Mouse (Mus musculus) ES-Bruce4 (cell line): ENCODE measurements at regions not wholly inside any gene's neighbourhood (a gene's known extent, or its start where the extent isn't known, plus 50 kb on each side); places are given as distances from the start of the nearest gene placed in this dataset.

Experiments used
- CTCF ChIP-seq: IDR thresholded peaks from one replicate; pipeline ENCODE4 v1.8.1; 2011; ENCODE audit warnings: low read depth, low read length
- EP300 ChIP-seq: IDR thresholded peaks from 2 replicates; pipeline ENCODE4 v1.6.1; 2011; ENCODE audit warnings: low read depth, low read length; ENCODE audit not compliant: insufficient read depth
- POLR2A ChIP-seq: IDR thresholded peaks from one replicate; pipeline ENCODE4 v1.8.1; 2011; ENCODE audit warnings: low read length; ENCODE audit not compliant: insufficient read depth

- TF ChIP-seq CTCF (no peak), POLR2A (no peak), EP300 (no peak)
Measured at GRCm38 (mm10) chr10:60936659-60937516, 105.5 kb upstream of the Unc5b start.
